Comparison of ENCODE assay signal across 19 mouse cellular contexts in genomic region chr5:17499873-17500329, GRCm38 (mm10). TPM values are rescaled to one million over a fixed set of nuclear protein-coding genes. Genes with fewer than 3 reads are reported as not detected.
A peak's percentile ranks its signal among the peaks of the same experiment; 100 is the strongest.
DNase-seq lines count a peak whose midpoint lies in the region; ATAC-seq and TF ChIP-seq lines count a peak whose summit lies in the region.
"Had no signal": no experiment of that assay in that cellular context is flagged by ENCODE, and none has a peak within 500 bp of the region (broad histone marks: within the 10 kb centered on the region; RNA-seq: fewer than 3 reads in every experiment).

No protein-coding gene starts in this region.

- peak; percentile 37 to 76 for DNase-seq in layer of hippocampus, postnatal 14 days (ENCODE audit: low spot score in 2 of 2)
- DNase-seq in layer of hippocampus, adult 8-10 months (ENCODE audit: low spot score in 2 of 2) = no peak
- DNase-seq in brain, embryonic 14.5 days (ENCODE audit: low read depth) = peak; percentile 92
- DNase-seq in urinary bladder, adult 2 months (ENCODE audit: low spot score) = no peak
- DNase-seq: cerebellum, adult 8-10 months; gastrocnemius, postnatal 10 days; heart, postnatal 36 days; kidney, adult 9 months; lung, adult 2 months had no signal

- no peak overlapping the region for H3K4me2 ChIP-seq in hindbrain, embryonic 13.5 days
- no peak overlapping the region for H3K4me2 ChIP-seq in neural tube, embryonic 14.5 days (ENCODE audit: low read depth, low read length)
- no peak overlapping the region for H3K4me2 ChIP-seq in intestine, postnatal 0 days (replicated peaks; ENCODE audit: low read depth)
- H3K4me2 ChIP-seq: limb, embryonic 15.5 days had no signal

- no peak overlapping the region for H3K27ac ChIP-seq in hindbrain, embryonic 13.5 days
- H3K27ac ChIP-seq in neural tube, embryonic 14.5 days (ENCODE audit: low read depth, low read length) = no peak overlapping the region
- no peak overlapping the region for H3K27ac ChIP-seq in intestine, postnatal 0 days (ENCODE audit: low read depth, low read length)
- H3K27ac ChIP-seq: limb, embryonic 15.5 days had no signal

- H3K4me3 ChIP-seq in hindbrain, embryonic 13.5 days = no peak overlapping the region
- H3K4me3 ChIP-seq in neural tube, embryonic 14.5 days (ENCODE audit: low read depth, low read length) = no peak overlapping the region
- H3K4me3 ChIP-seq in intestine, postnatal 0 days (ENCODE audit: low read depth, low read length) = no peak overlapping the region
- H3K4me3 ChIP-seq: erythroblast, embryonic 14.5 days; limb, embryonic 15.5 days had no signal

- H3K27me3 ChIP-seq in hindbrain, embryonic 13.5 days = no peaks in the 10 kb centered on the region
- no peaks in the 10 kb centered on the region for H3K27me3 ChIP-seq in neural tube, embryonic 14.5 days (ENCODE audit: control insufficient read depth, insufficient read depth, low read length)
- no peaks in the 10 kb centered on the region for H3K27me3 ChIP-seq in intestine, postnatal 0 days (replicated peaks; ENCODE audit: control insufficient read depth, insufficient read depth, low read length)
- H3K27me3 ChIP-seq: limb, embryonic 15.5 days had no signal

- H3K9ac ChIP-seq in hindbrain, embryonic 13.5 days = no peak overlapping the region
- no peak overlapping the region for H3K9ac ChIP-seq in neural tube, embryonic 14.5 days (replicated peaks; ENCODE audit: low read depth, low read length)
- H3K9ac ChIP-seq in intestine, postnatal 0 days (ENCODE audit: low read depth, low read length) = no peak overlapping the region
- H3K9ac ChIP-seq: limb, embryonic 15.5 days had no signal

- no peaks in the 10 kb centered on the region for H3K9me3 ChIP-seq in hindbrain, embryonic 13.5 days
- no peaks in the 10 kb centered on the region for H3K9me3 ChIP-seq in neural tube, embryonic 14.5 days (ENCODE audit: control insufficient read depth, low read length)
- no peaks in the 10 kb centered on the region for H3K9me3 ChIP-seq in intestine, postnatal 0 days (ENCODE audit: control insufficient read depth)
- H3K9me3 ChIP-seq: limb, embryonic 15.5 days had no signal

- H3K4me1 ChIP-seq in hindbrain, embryonic 13.5 days (replicated peaks) = peaks cover 8% of the 10 kb centered on the region
- no peaks in the 10 kb centered on the region for H3K4me1 ChIP-seq in neural tube, embryonic 14.5 days (ENCODE audit: control insufficient read depth, insufficient read depth, low read length)
- no peaks in the 10 kb centered on the region for H3K4me1 ChIP-seq in intestine, postnatal 0 days (replicated peaks; ENCODE audit: control insufficient read depth, insufficient read depth, low read length)
- H3K4me1 ChIP-seq: limb, embryonic 15.5 days had no signal

- 23% methylated on average over 1 of the region's 1 CpGs for WGBS in hindbrain, embryonic 13.5 days
- WGBS in neural tube, embryonic 14.5 days = 47% methylated on average over 1 of the region's 1 CpGs
- WGBS in intestine, postnatal 0 days = 88% methylated on average over 1 of the region's 1 CpGs

- no peak for TF ChIP-seq POLR2A in brain, embryonic 14.5 days (IDR thresholded peaks at IDR 0.05; ENCODE audit: borderline replicate concordance, extremely low read depth, insufficient read depth, insufficient read length, poor library complexity, severe bottlenecking)

- TF ChIP-seq CTCF in brain, embryonic 14.5 days (IDR thresholded peaks at IDR 0.05; ENCODE audit: borderline replicate concordance, extremely low read depth, insufficient read depth, insufficient read length) = no peak
- no peak for TF ChIP-seq CTCF in intestine, postnatal 0 days (IDR thresholded peaks at IDR 0.05; ENCODE audit: low read depth)

- ATAC-seq in hindbrain, embryonic 13.5 days (ENCODE audit: low FRiP score) = peak; percentile 75
- peak; percentile 75; the same call in 1 of the 2 replicates for ATAC-seq in neural tube, embryonic 14.5 days (ENCODE audit: low read depth)
- no peak for ATAC-seq in intestine, postnatal 0 days
- ATAC-seq: activated CD4-positive, CD25-positive, alpha-beta regulatory T cell, adult 4 months; CD4-positive, CD25-positive, alpha-beta regulatory T cell, adult 4 months had no signal

- H3K36me3 ChIP-seq in hindbrain, embryonic 13.5 days = no peaks in the 10 kb centered on the region
- H3K36me3 ChIP-seq in neural tube, embryonic 14.5 days (ENCODE audit: control insufficient read depth, insufficient read depth, low read length) = no peaks in the 10 kb centered on the region
- H3K36me3 ChIP-seq in intestine, postnatal 0 days (ENCODE audit: control insufficient read depth, insufficient read depth) = no peaks in the 10 kb centered on the region
- H3K36me3 ChIP-seq: limb, embryonic 15.5 days had no signal

RNA-seq across cellular contexts. Expression of gene Speer4f1, which starts 24.0 kb away (rescaled TPM):
- total RNA-seq in layer of hippocampus, postnatal 14 days (2021) = not detected
- total RNA-seq in layer of hippocampus, adult 8-10 months (2022) = not detected
- not detected in 2 replicates for polyA plus RNA-seq in brain, embryonic 14.5 days (2012; rRNA removed)
- polyA plus RNA-seq in hindbrain, embryonic 13.5 days (2015; fragmentation: Nextera tagmentation; extraction: Ambion mirVana) = not detected in 2 replicates
- polyA plus RNA-seq in neural tube, embryonic 14.5 days (2014; fragmentation: Nextera tagmentation; extraction: Ambion mirVana) = not detected in 2 replicates
- polyA plus RNA-seq in urinary bladder, adult 2 months (2012; rRNA removed) = not detected in 2 replicates
- not detected in 2 replicates for polyA plus RNA-seq in intestine, postnatal 0 days (2015; fragmentation: Nextera tagmentation; extraction: Ambion mirVana)
- total RNA-seq: gastrocnemius, postnatal 10 days; heart, adult 8-10 months; heart, postnatal 36 days; left cerebral cortex, adult 8-10 months had no signal
- polyA plus RNA-seq: activated CD4-positive, CD25-positive, alpha-beta regulatory T cell, adult 4 months; CD4-positive, CD25-positive, alpha-beta regulatory T cell, adult 4 months; erythroblast, embryonic 14.5 days; large intestine, adult 2 months; limb, embryonic 15.5 days had no signal

Comparison
In these comparisons a context has a peak if more than half of its experiments do, and no peak if none do; other contexts are left out.
1. DNase-seq: peak in layer of hippocampus, postnatal 14 days (2 of 2) and brain, embryonic 14.5 days (single experiment); none in layer of hippocampus, adult 8-10 months (0 of 2) and urinary bladder, adult 2 months (single experiment).